ENCODE assay signal across 17 mouse cellular contexts in the genomic region with DNA sequence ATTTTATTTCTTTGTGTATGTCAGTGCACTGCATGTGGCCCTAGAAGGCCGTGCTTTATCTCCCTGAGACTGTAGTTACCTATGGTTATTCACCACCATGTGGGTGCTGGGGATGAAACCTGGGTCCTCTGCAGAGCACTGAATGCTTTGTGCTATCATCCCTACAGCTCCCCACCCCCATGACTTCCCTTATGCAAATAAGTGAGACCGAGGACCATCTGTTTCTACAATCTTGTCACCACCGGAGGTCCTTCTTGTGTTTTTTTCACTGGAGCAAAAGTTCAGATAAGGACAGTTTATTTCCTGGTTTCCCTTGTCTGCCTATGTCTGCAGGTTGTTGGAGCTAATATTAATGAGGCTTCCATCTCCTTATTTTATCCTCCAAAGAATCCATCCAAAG.
"Had no signal": no experiment of that assay in that cellular context is flagged by ENCODE, and none has a peak within 500 bp of the region (broad histone marks: within the 10 kb centered on the region; RNA-seq: fewer than 3 reads in every experiment).

No protein-coding gene starts in this region.

- H3K27ac ChIP-seq: midbrain, embryonic 10.5 days; midbrain, embryonic 12.5 days; neural tube, embryonic 13.5 days; neural tube, embryonic 15.5 days had no signal

- H3K4me3 ChIP-seq: midbrain, embryonic 10.5 days; midbrain, embryonic 12.5 days; myocyte; neural tube, embryonic 13.5 days; neural tube, embryonic 15.5 days had no signal

- H3K36me3 ChIP-seq: midbrain, embryonic 10.5 days; midbrain, embryonic 12.5 days; neural tube, embryonic 13.5 days; neural tube, embryonic 15.5 days had no signal

- H3K4me2 ChIP-seq: lung, embryonic 14.5 days; midbrain, embryonic 12.5 days; neural tube, embryonic 13.5 days; neural tube, embryonic 15.5 days had no signal

- H3K4me1 ChIP-seq: midbrain, embryonic 10.5 days; midbrain, embryonic 12.5 days; neural tube, embryonic 13.5 days; neural tube, embryonic 15.5 days had no signal

- H3K9me3 ChIP-seq: midbrain, embryonic 10.5 days; midbrain, embryonic 12.5 days; neural tube, embryonic 13.5 days; neural tube, embryonic 15.5 days had no signal

- H3K27me3 ChIP-seq: midbrain, embryonic 12.5 days; neural tube, embryonic 13.5 days; neural tube, embryonic 15.5 days had no signal

- DNase-seq: lung, embryonic 14.5 days; lung, postnatal 10 days; lung, postnatal 4 days; midbrain, embryonic 14.5 days; retina, postnatal 1 day; right cerebral cortex, adult 18-20 months; right cerebral cortex, postnatal 25 days; right cerebral cortex, postnatal 4 days; spleen, adult 18-20 months; thymus, adult 18-20 months; thymus, postnatal 14 days; thymus, postnatal 36 days had no signal

- H3K9ac ChIP-seq: lung, embryonic 14.5 days; midbrain, embryonic 12.5 days; neural tube, embryonic 13.5 days; neural tube, embryonic 15.5 days had no signal
